Mouse (Mus musculus): ENCODE data around the gene Gpr87. TPM values are rescaled to one million over a fixed set of nuclear protein-coding genes. Genes with fewer than 3 reads are reported as not detected.

Gpr87 gene
- polyA plus RNA-seq, 1 experiment from 2014 or later = 0.15 TPM

- Histone ChIP-seq H3K27me3 (no peaks in the 10 kb centered on the region), H3K4me2 (no peak overlapping the region), H3K4me1 (no peaks in the 10 kb centered on the region), H3K9ac (no peak overlapping the region), H3K27ac (no peak overlapping the region), H3K4me3 (replicated peaks) (no peak overlapping the region), H3K36me3 (replicated peaks) (no peaks in the 10 kb centered on the region), H3K9me3 (no peaks in the 10 kb centered on the region)
- 72% methylated on average over 5 of the region's 5 CpGs for WGBS
- ATAC-seq (ENCODE audit: low FRiP score) = no peak
Observed at GRCm38 (mm10) chr3:59176871-59177270, 18.0 kb downstream of the Gpr87 start.

GRCm38 (mm10) chr3:59175234-59175633, 19.7 kb downstream of the Gpr87 start:
- no peak overlapping the region for H3K27ac ChIP-seq
- peak; percentile 68; the same call in 1 of the 2 replicates for ATAC-seq (ENCODE audit: low FRiP score)
- H3K9me3 ChIP-seq = no peaks in the 10 kb centered on the region
- H3K27me3 ChIP-seq = no peaks in the 10 kb centered on the region
- WGBS = 48% methylated on average over 5 of the region's 5 CpGs
- no peak overlapping the region for H3K4me3 ChIP-seq (replicated peaks)
- no peak overlapping the region for H3K4me2 ChIP-seq
- no peaks in the 10 kb centered on the region for H3K4me1 ChIP-seq
- H3K9ac ChIP-seq = no peak overlapping the region
- H3K36me3 ChIP-seq (replicated peaks) = no peaks in the 10 kb centered on the region

- Histone ChIP-seq H3K27ac (no peak overlapping the region), H3K36me3 (replicated peaks) (no peaks in the 10 kb centered on the region), H3K4me1 (no peaks in the 10 kb centered on the region), H3K4me3 (replicated peaks) (no peak overlapping the region), H3K27me3 (no peaks in the 10 kb centered on the region), H3K9me3 (no peaks in the 10 kb centered on the region), H3K4me2 (no peak overlapping the region), H3K9ac (no peak overlapping the region)
- WGBS = 87% methylated on average over 6 of the region's 6 CpGs
- no peak for ATAC-seq (ENCODE audit: low FRiP score)
Observed at GRCm38 (mm10) chr3:59174426-59175154, 20.3 kb downstream of the Gpr87 start.

- no peak for ATAC-seq (ENCODE audit: low FRiP score)
- Histone ChIP-seq H3K27me3 (no peaks in the 10 kb centered on the region), H3K9me3 (no peaks in the 10 kb centered on the region), H3K4me2 (no peak overlapping the region), H3K9ac (no peak overlapping the region), H3K4me3 (replicated peaks) (no peak overlapping the region), H3K36me3 (replicated peaks) (no peaks in the 10 kb centered on the region), H3K4me1 (no peaks in the 10 kb centered on the region), H3K27ac (no peak overlapping the region)
- 68% methylated on average over 2 of the region's 2 CpGs for WGBS
Observed at GRCm38 (mm10) chr3:59169921-59170627, 24.8 kb downstream of the Gpr87 start.

- no peak for ATAC-seq (ENCODE audit: low FRiP score)
- Histone ChIP-seq H3K4me3 (replicated peaks) (no peak overlapping the region), H3K27me3 (no peaks in the 10 kb centered on the region), H3K9ac (no peak overlapping the region), H3K36me3 (replicated peaks) (no peaks in the 10 kb centered on the region), H3K9me3 (no peaks in the 10 kb centered on the region), H3K4me1 (no peaks in the 10 kb centered on the region), H3K4me2 (no peak overlapping the region), H3K27ac (no peak overlapping the region)
- 82% methylated on average over 4 of the region's 4 CpGs for WGBS
Observed at GRCm38 (mm10) chr3:59169215-59169614, 25.7 kb downstream of the Gpr87 start.

- Histone ChIP-seq H3K27me3 (no peaks in the 10 kb centered on the region), H3K27ac (no peak overlapping the region), H3K4me1 (no peaks in the 10 kb centered on the region), H3K36me3 (replicated peaks) (no peaks in the 10 kb centered on the region), H3K9me3 (no peaks in the 10 kb centered on the region), H3K4me2 (no peak overlapping the region), H3K9ac (no peak overlapping the region), H3K4me3 (replicated peaks) (no peak overlapping the region)
- WGBS = 89% methylated on average over 6 of the region's 6 CpGs
- no peak for ATAC-seq (ENCODE audit: low FRiP score)
Observed at GRCm38 (mm10) chr3:59168476-59168875, 26.4 kb downstream of the Gpr87 start.

GRCm38 (mm10) chr3:59167417-59168054, 27.4 kb downstream of the Gpr87 start:
- ATAC-seq (ENCODE audit: low FRiP score) = no peak
- no peak overlapping the region for H3K9ac ChIP-seq
- no peaks in the 10 kb centered on the region for H3K27me3 ChIP-seq
- no peak overlapping the region for H3K27ac ChIP-seq
- no peak overlapping the region for H3K4me2 ChIP-seq
- WGBS = 82% methylated on average over 2 of the region's 2 CpGs
- H3K4me3 ChIP-seq (replicated peaks) = no peak overlapping the region
- no peaks in the 10 kb centered on the region for H3K9me3 ChIP-seq
- no peaks in the 10 kb centered on the region for H3K36me3 ChIP-seq (replicated peaks)
- no peaks in the 10 kb centered on the region for H3K4me1 ChIP-seq

GRCm38 (mm10) chr3:59160465-59160864, 34.4 kb downstream of the Gpr87 start:
- Histone ChIP-seq H3K27me3 (no peaks in the 10 kb centered on the region), H3K4me1 (no peaks in the 10 kb centered on the region), H3K4me2 (no peak overlapping the region), H3K36me3 (replicated peaks) (no peaks in the 10 kb centered on the region), H3K4me3 (replicated peaks) (no peak overlapping the region), H3K9me3 (no peaks in the 10 kb centered on the region), H3K27ac (no peak overlapping the region), H3K9ac (no peak overlapping the region)
- ATAC-seq (ENCODE audit: low FRiP score) = no peak
- WGBS = 90% methylated on average over 1 of the region's 1 CpGs

GRCm38 (mm10) chr3:59157048-59157447, 37.9 kb downstream of the Gpr87 start:
- WGBS = 96% methylated on average over 5 of the region's 5 CpGs
- Histone ChIP-seq H3K27ac (no peak overlapping the region), H3K9ac (no peak overlapping the region), H3K4me1 (no peaks in the 10 kb centered on the region), H3K9me3 (no peaks in the 10 kb centered on the region), H3K36me3 (replicated peaks) (no peaks in the 10 kb centered on the region), H3K4me2 (no peak overlapping the region), H3K4me3 (replicated peaks) (no peak overlapping the region), H3K27me3 (no peaks in the 10 kb centered on the region)
- no peak for ATAC-seq (ENCODE audit: low FRiP score)

GRCm38 (mm10) chr3:59155404-59155803, 39.5 kb downstream of the Gpr87 start:
- H3K4me1 ChIP-seq = no peaks in the 10 kb centered on the region
- H3K36me3 ChIP-seq (replicated peaks) = no peaks in the 10 kb centered on the region
- no peak overlapping the region for H3K4me2 ChIP-seq
- WGBS = 95% methylated on average over 6 of the region's 6 CpGs
- H3K4me3 ChIP-seq (replicated peaks) = no peak overlapping the region
- H3K9ac ChIP-seq = no peak overlapping the region
- H3K9me3 ChIP-seq = no peaks in the 10 kb centered on the region
- no peak overlapping the region for H3K27ac ChIP-seq
- ATAC-seq (ENCODE audit: low FRiP score) = no peak
- H3K27me3 ChIP-seq = no peaks in the 10 kb centered on the region

GRCm38 (mm10) chr3:59154888-59155287, 40.0 kb downstream of the Gpr87 start:
- no peak for ATAC-seq (ENCODE audit: low FRiP score)
- no peaks in the 10 kb centered on the region for H3K9me3 ChIP-seq
- no peaks in the 10 kb centered on the region for H3K27me3 ChIP-seq
- H3K27ac ChIP-seq = no peak overlapping the region
- H3K4me1 ChIP-seq = no peaks in the 10 kb centered on the region
- no peaks in the 10 kb centered on the region for H3K36me3 ChIP-seq (replicated peaks)
- H3K9ac ChIP-seq = no peak overlapping the region
- H3K4me3 ChIP-seq (replicated peaks) = no peak overlapping the region
- 98% methylated on average over 2 of the region's 2 CpGs for WGBS
- no peak overlapping the region for H3K4me2 ChIP-seq

- Histone ChIP-seq H3K36me3 (replicated peaks) (no peaks in the 10 kb centered on the region), H3K9me3 (no peaks in the 10 kb centered on the region), H3K4me2 (no peak within 1 kb of the TSS), H3K4me1 (no peaks in the 10 kb centered on the region), H3K27me3 (no peaks in the 10 kb centered on the region), H3K27ac (no peak within 1 kb of the TSS), H3K4me3 (replicated peaks) (no peak within 1 kb of the TSS), H3K9ac (no peak within 1 kb of the TSS)
- ATAC-seq (ENCODE audit: low FRiP score) = no peak
- WGBS = 87% methylated on average over 5 of the region's 5 CpGs
Observed at GRCm38 (mm10) chr3:59153424-59153823, 41.5 kb downstream of the Gpr87 start, which contains the start of gene P2ry14. Gene P2ry14 (minus strand): TSS chr3:59153618.
